Comparison of ENCODE assay signal across 8 mouse cellular contexts in genomic region chr2:181241602-181242313, GRCm38 (mm10). TPM values are rescaled to one million over a fixed set of nuclear protein-coding genes. Genes with fewer than 3 reads are reported as not detected.
DNase-seq lines count a peak whose midpoint lies in the region; ATAC-seq and TF ChIP-seq lines count a peak whose summit lies in the region.

Helz2 (minus strand) TSS chr2:181242027.

- DNase-seq in left cerebral cortex, adult 2 months (ENCODE audit: extremely low spot score in 1 of 2, low spot score in 2 of 2), result no peak
- no peak for DNase-seq in left cerebral cortex, adult 9 months (ENCODE audit: low spot score in 2 of 2)
- peak; percentile 50 for DNase-seq in embryonic facial prominence, embryonic 11.5 days (ENCODE audit: low spot score)
- peak; percentile 54 to 63 for DNase-seq in heart, postnatal 10 days
- peak; percentile 55 to 67 for DNase-seq in kidney, postnatal 4 days
- DNase-seq in midbrain, embryonic 10.5 days (ENCODE audit: low spot score), result no peak
- DNase-seq in testis, postnatal 10 days (ENCODE audit: low spot score), result peak; percentile 46
- no peak for DNase-seq in cerebellum, postnatal 14 days

- H3K36me3 ChIP-seq in embryonic facial prominence, embryonic 11.5 days (replicated peaks; ENCODE audit: control insufficient read depth, insufficient read depth, low read depth, low read length), result no peaks in the 10 kb centered on the region
- H3K36me3 ChIP-seq in midbrain, embryonic 10.5 days, result no peaks in the 10 kb centered on the region

- 0 out of 2 replicates have a peak within 1 kb of the TSS, but pooled peaks have one; percentile 51 for H3K27ac ChIP-seq in left cerebral cortex, adult 2 months
- H3K27ac ChIP-seq in embryonic facial prominence, embryonic 11.5 days (replicated peaks; ENCODE audit: low read depth, low read length), result no peak within 1 kb of the TSS
- no peak within 1 kb of the TSS for H3K27ac ChIP-seq in midbrain, embryonic 10.5 days (replicated peaks)

- peak within 1 kb of the TSS; percentile 50 for H3K4me2 ChIP-seq in embryonic facial prominence, embryonic 11.5 days (ENCODE audit: low read depth, low read length)

- peak within 1 kb of the TSS; percentile 52 for H3K9ac ChIP-seq in embryonic facial prominence, embryonic 11.5 days (replicated peaks; ENCODE audit: low read length)

- H3K9me3 ChIP-seq in embryonic facial prominence, embryonic 11.5 days (replicated peaks; ENCODE audit: control insufficient read depth, low read length), result no peaks in the 10 kb centered on the region
- H3K9me3 ChIP-seq in midbrain, embryonic 10.5 days (replicated peaks), result no peaks in the 10 kb centered on the region

- no peaks in the 10 kb centered on the region for H3K27me3 ChIP-seq in embryonic facial prominence, embryonic 11.5 days (ENCODE audit: control insufficient read depth, insufficient read depth, low read length)
- no peaks in the 10 kb centered on the region for H3K27me3 ChIP-seq in midbrain, embryonic 10.5 days (ENCODE audit: low read depth, poor library complexity, severe bottlenecking)

- peak within 1 kb of the TSS; percentile 41 for H3K4me3 ChIP-seq in left cerebral cortex, adult 2 months
- H3K4me3 ChIP-seq in embryonic facial prominence, embryonic 11.5 days (ENCODE audit: low read depth, low read length), result peak within 1 kb of the TSS; percentile 39
- peak within 1 kb of the TSS; percentile 44 for H3K4me3 ChIP-seq in midbrain, embryonic 10.5 days

- no peaks in the 10 kb centered on the region for H3K4me1 ChIP-seq in embryonic facial prominence, embryonic 11.5 days (ENCODE audit: control insufficient read depth, insufficient read depth, low read length)
- peaks cover 21% of the 10 kb centered on the region for H3K4me1 ChIP-seq in midbrain, embryonic 10.5 days

- 11% methylated on average over 16 of the region's 16 CpGs for WGBS in embryonic facial prominence, embryonic 11.5 days
- 14% methylated on average over 16 of the region's 16 CpGs for WGBS in midbrain, embryonic 10.5 days

- intact Hi-C loops in left cerebral cortex, adult 2 months (cut with DNase I), result no loop called here
- intact Hi-C loops in heart, postnatal 10 days (cut with DNase I), result loop anchor here (5.0 kb wide), 1 partner anchor 54 kb away; the partner anchor contains the start of gene Ppdpf

- ATAC-seq in embryonic facial prominence, embryonic 11.5 days (replicated peaks; ENCODE audit: insufficient number of reproducible peaks, low FRiP score, low TSS enrichment, low read depth), result peak; percentile 65

- TF ChIP-seq CTCF in left cerebral cortex, adult 2 months (IDR thresholded peaks at IDR 0.05), result no peak

RNA-seq across cellular contexts. Expression of gene Helz2, which starts in this region (rescaled TPM):
- total RNA-seq in left cerebral cortex, adult 2 months (2021), result 1 to 10 TPM; 2.3 to 4.3 TPM
- 0.54 and 0.70 TPM in 2 replicates for polyA plus RNA-seq in embryonic facial prominence, embryonic 11.5 days (2014; fragmentation: Nextera tagmentation; extraction: Ambion mirVana)
- 10 to 100 TPM in 1 of 2 experiments, 1 to 10 TPM in 1; 9.3 to 10.2 TPM for total RNA-seq in heart, postnatal 10 days (2021)
- 0.62 and 0.78 TPM in 2 replicates for polyA plus RNA-seq in midbrain, embryonic 10.5 days (2016; fragmentation: Nextera tagmentation; extraction: Ambion mirVana)

Comparison
In these comparisons a context has a peak if more than half of its experiments do, and no peak if none do; other contexts are left out.
1. Peak in DNase-seq, ATAC-seq, H3K4me3 ChIP-seq, H3K9ac ChIP-seq and H3K4me2 ChIP-seq in embryonic facial prominence, embryonic 11.5 days; RNA of the gene not detected or under 1 TPM.
2. DNase-seq: peak in heart, postnatal 10 days (2 of 2), kidney, postnatal 4 days (2 of 2) and testis, postnatal 10 days (single experiment); none in left cerebral cortex, adult 2 months (0 of 2), left cerebral cortex, adult 9 months (0 of 2), midbrain, embryonic 10.5 days (single experiment) and cerebellum, postnatal 14 days (0 of 2).
3. Peak in every context shown above with its lines, with median percentiles within 50 percentile points of each other: H3K4me3 ChIP-seq.